Comparison of ENCODE assay signal across 14 mouse cellular contexts in the genomic region with DNA sequence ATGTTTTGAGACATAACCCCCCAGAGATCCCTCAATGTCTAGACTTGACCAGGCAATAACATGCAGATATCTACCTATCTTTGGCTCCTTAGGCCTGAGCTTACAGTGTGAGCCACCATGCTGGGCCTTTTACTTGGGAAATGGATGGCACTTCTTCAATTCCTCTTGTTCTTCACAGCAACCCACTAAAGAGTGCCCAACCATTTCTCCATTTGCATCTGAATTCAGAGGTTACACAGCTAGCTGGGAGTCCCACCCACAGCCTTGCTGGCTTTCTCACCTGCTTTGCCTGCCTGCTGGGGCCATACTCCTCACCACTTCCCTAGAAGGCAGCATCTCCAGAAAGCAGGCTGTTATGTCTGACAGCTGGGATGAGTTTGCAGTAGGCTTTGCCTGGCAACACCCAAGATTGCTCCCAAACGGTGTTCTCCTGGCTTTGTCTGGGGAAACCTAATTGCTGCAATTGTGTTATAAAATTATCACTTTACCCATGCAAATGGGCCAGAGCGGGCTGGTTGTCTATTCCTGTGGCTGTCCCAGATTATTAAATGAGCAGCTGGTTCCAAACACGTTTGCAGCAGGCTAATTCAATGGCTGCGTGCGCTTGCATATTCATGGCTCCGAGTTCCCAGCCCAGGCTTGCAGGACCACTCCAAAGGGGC.
DNase-seq lines count a peak whose midpoint lies in the region; ATAC-seq lines count a peak whose summit lies in the region.
"Had no signal": no experiment of that assay in that cellular context is flagged by ENCODE, and none has a peak within 500 bp of the region (broad histone marks: within the 10 kb centered on the region; RNA-seq: fewer than 3 reads in every experiment).

No protein-coding gene starts in this region.

- DNase-seq in hindbrain, embryonic 11.5 days (ENCODE audit: low spot score), result no peak
- DNase-seq in ES-CJ7 (ENCODE audit: low read depth, low spot score) (peak; percentile 63), ZHBTc4 (ENCODE audit: low read depth, low spot score) (peak; percentile 57)
- peak; percentile 23 to 32 for DNase-seq in layer of hippocampus, postnatal 36 days
- DNase-seq in ovary, postnatal 14 days (ENCODE audit: low spot score), result no peak
- DNase-seq: cerebellum, adult 2 months; kidney, postnatal 25 days; lung, postnatal 10 days had no signal

- peak; percentile 20; the same call in 1 of the 2 replicates for ATAC-seq in hindbrain, embryonic 16.5 days
- ATAC-seq in hindbrain, embryonic 11.5 days (ENCODE audit: low FRiP score), result no peak
- ATAC-seq in CD4-positive, CD25-positive, alpha-beta regulatory T cell, adult 4 months, result no peak
- ATAC-seq: intestine, postnatal 0 days had no signal

- 48% methylated on average over 6 of the region's 6 CpGs for WGBS in hindbrain, embryonic 16.5 days
- whole genome bisulfite sequencing in hindbrain, embryonic 11.5 days, result 49% methylated on average over 6 of the region's 6 CpGs

- H3K36me3 ChIP-seq in hindbrain, embryonic 16.5 days (ENCODE audit: control insufficient read depth, insufficient read depth, low read length), result no peaks in the 10 kb centered on the region
- no peaks in the 10 kb centered on the region for H3K36me3 ChIP-seq in hindbrain, embryonic 11.5 days (ENCODE audit: control insufficient read depth, insufficient read depth, low read length)
- H3K36me3 ChIP-seq: hindbrain, embryonic 10.5 days had no signal

- no peak overlapping the region for H3K9ac ChIP-seq in hindbrain, embryonic 16.5 days (ENCODE audit: low read depth, low read length)
- H3K9ac ChIP-seq in hindbrain, embryonic 11.5 days (ENCODE audit: low read depth, low read length), result no peak overlapping the region
- H3K9ac ChIP-seq: liver, embryonic 14.5 days had no signal

- H3K9me3 ChIP-seq in hindbrain, embryonic 16.5 days (ENCODE audit: control insufficient read depth, low read length), result no peaks in the 10 kb centered on the region
- H3K9me3 ChIP-seq in hindbrain, embryonic 11.5 days (ENCODE audit: control insufficient read depth, low read length), result no peaks in the 10 kb centered on the region
- H3K9me3 ChIP-seq: hindbrain, embryonic 10.5 days had no signal

- no peak overlapping the region for H3K27ac ChIP-seq in hindbrain, embryonic 16.5 days (ENCODE audit: low read depth, low read length)
- no peak overlapping the region for H3K27ac ChIP-seq in hindbrain, embryonic 11.5 days (ENCODE audit: low read depth, low read length)
- H3K27ac ChIP-seq: hindbrain, embryonic 10.5 days; liver, embryonic 14.5 days had no signal

- no peak overlapping the region for H3K4me2 ChIP-seq in hindbrain, embryonic 16.5 days (ENCODE audit: low read length)
- no peak overlapping the region for H3K4me2 ChIP-seq in hindbrain, embryonic 11.5 days (replicated peaks; ENCODE audit: low read depth, low read length)

- H3K4me1 ChIP-seq in hindbrain, embryonic 16.5 days (ENCODE audit: control insufficient read depth, insufficient read depth, low read depth, low read length), result peaks cover 9% of the 10 kb centered on the region
- no peaks in the 10 kb centered on the region for H3K4me1 ChIP-seq in hindbrain, embryonic 11.5 days (replicated peaks; ENCODE audit: control insufficient read depth, insufficient read depth, low read length)
- H3K4me1 ChIP-seq: hindbrain, embryonic 10.5 days had no signal

- H3K27me3 ChIP-seq in hindbrain, embryonic 16.5 days (replicated peaks; ENCODE audit: control insufficient read depth, insufficient read depth, low read length), result no peaks in the 10 kb centered on the region
- no peaks in the 10 kb centered on the region for H3K27me3 ChIP-seq in hindbrain, embryonic 11.5 days (ENCODE audit: control insufficient read depth, insufficient read depth, low read length)

- H3K4me3 ChIP-seq in hindbrain, embryonic 16.5 days (ENCODE audit: low read length), result no peak overlapping the region
- no peak overlapping the region for H3K4me3 ChIP-seq in hindbrain, embryonic 11.5 days (ENCODE audit: low read depth, low read length)
- H3K4me3 ChIP-seq: erythroblast, embryonic 14.5 days; hindbrain, embryonic 10.5 days had no signal

Comparison
In these comparisons a context has a peak if more than half of its experiments do, and no peak if none do; other contexts are left out.
1. DNase-seq: peak in ES-CJ7 (single experiment), ZHBTc4 (single experiment) and layer of hippocampus, postnatal 36 days (2 of 2); none in hindbrain, embryonic 11.5 days (single experiment) and ovary, postnatal 14 days (single experiment).